Mouse (Mus musculus) bone marrow, adult 2 months (tissue): Measurements from ENCODE around the gene Amigo1.

Experiments
- CTCF ChIP-seq: fragments of 200-500 bp; IDR thresholded peaks from 2 replicates; pipeline ENCODE4 v1.5.1; 2011; ENCODE audit warnings: low read length, control low read depth; ENCODE audit not compliant: control insufficient read depth, insufficient read depth
- POLR2A ChIP-seq: fragments of 200-500 bp; IDR thresholded peaks from 2 replicates; pipeline ENCODE4 v1.6.1; 2011; ENCODE audit warnings: low read depth, mild to moderate bottlenecking, control low read depth, low read length, borderline replicate concordance; ENCODE audit not compliant: control insufficient read depth

GRCm38 (mm10) chr3:108152290-108152689, 33.8 kb upstream of the Amigo1 start:
- TF ChIP-seq CTCF = no peak
- TF ChIP-seq POLR2A = no peak
